Mouse (Mus musculus) cerebellum, adult 9-11 months (tissue): ENCODE results near the gene Creb3l4.

Experiments used
- DNase-seq: peaks from one replicate; pipeline ENCODE4 v3.0.0; 2022

The Creb3l4 gene

GRCm38 (mm10) chr3:90265034-90265931 is 22.0 kb upstream of the Creb3l4 start, which contains the start of gene Dennd4b:
Dennd4b (plus strand) TSS chr3:90265185.
- peak; percentile 93 for DNase-seq

GRCm38 (mm10) chr3:90264687-90265033 is 21.3 kb upstream of the Creb3l4 start:
- DNase-seq, result no peak

- DNase-seq, result peak; percentile 40
Measured at GRCm38 (mm10) chr3:90263121-90263771, 19.9 kb upstream of the Creb3l4 start.

DNA sequence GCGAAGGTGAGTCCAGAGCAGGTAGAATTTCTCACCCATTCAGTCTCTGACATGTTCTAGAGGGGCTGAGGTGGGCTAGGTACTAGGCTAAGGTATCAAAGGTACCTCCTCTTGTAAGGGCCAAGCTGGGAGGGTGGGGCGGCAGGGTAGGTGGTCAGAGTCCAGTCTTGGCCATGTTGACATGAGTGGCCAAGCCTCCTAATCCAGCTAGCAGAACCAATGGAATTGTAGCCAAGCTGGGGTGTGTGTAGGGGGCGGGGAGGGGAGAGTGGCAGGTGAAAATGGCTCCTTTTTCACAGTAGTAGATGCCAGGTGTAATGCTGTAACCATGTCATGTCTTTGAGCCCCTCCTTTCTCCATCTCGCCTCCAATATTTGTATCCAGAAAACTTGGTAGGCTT is 15.2 kb upstream of the Creb3l4 start:
- peak; percentile 44 for DNase-seq

GRCm38 (mm10) chr3:90256731-90257530 is 13.6 kb upstream of the Creb3l4 start:
- peak; percentile 96 for DNase-seq

DNA sequence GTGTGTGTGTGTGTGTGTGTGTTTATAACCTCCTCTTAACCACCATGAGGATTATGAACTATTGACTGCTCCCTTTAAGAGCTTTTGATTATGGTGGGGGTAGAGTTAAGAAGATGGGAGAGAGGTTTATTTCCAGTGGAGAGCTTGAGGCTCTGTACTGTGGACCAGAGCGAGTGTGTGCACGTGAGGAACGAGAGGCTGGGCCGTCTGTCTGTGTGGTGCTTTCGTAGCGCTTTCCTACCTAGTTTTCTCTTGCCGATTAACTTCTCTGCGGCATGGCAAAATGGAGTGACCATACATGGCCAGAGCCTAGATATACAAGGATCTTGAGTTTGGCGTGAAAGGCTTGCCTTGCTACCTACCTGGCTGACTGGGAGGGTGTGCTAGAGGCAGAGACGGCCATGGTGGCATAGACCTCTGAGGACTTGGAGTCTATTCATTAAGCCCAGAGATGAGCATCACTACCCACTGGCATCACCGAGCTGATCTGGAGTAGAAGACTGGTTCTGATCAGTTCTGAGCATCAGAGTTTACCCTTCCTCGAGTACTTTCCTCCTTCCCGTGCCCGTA is 12.6 kb upstream of the Creb3l4 start:
- DNase-seq, result peak; percentile 47

DNA sequence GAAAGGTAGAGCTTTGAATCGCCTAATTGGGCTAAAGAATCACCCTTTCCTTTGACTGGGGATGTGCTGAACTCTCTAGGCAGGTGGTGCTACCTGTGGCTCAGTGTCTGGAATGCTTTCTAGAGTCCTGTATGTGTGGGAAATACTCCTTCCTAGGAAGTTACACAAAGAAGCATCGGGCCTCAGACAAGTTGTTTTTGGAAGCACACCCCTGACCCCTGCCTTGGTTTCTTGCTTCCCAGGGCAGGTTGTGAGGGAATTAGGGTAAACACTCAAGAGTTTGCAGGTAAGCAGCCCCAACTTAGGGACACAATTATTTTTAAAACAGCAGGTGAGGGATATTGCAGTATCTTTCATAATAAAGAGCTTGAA is 11.9 kb upstream of the Creb3l4 start:
- peak; percentile 50 for DNase-seq

GRCm38 (mm10) chr3:90254419-90255193 is 11.3 kb upstream of the Creb3l4 start:
- no peak for DNase-seq

GRCm38 (mm10) chr3:90253653-90254418 is 10.5 kb upstream of the Creb3l4 start, which contains the start of gene Crtc2:
Crtc2 (plus strand) TSS chr3:90254163.
- DNase-seq, result peak; percentile 99

DNA sequence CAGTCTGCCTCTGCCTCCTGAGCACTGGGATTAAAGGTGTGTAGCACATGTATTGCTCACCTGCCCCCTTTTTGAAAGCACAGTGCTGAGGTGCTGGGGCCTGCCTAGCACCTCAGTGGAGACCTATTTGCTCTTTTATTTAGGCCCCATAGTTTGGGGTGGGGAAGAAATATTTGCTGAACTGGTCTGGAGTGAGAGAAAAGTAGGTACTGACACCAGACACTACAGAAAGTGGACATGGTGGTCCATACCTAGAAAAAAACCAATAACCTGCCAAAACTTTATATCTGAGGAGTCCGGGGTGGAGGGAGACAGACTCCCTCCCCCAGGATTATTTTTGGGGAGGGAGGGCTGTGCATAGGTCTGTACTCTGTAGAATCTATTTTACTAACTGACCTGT is 9.9 kb upstream of the Creb3l4 start:
- DNase-seq, result peak; percentile 57

- DNase-seq, result peak; percentile 67
Measured at GRCm38 (mm10) chr3:90252659-90253058, 9.3 kb upstream of the Creb3l4 start.

- DNase-seq, result peak; percentile 38
Measured at GRCm38 (mm10) chr3:90251731-90252226, 8.5 kb upstream of the Creb3l4 start.

DNA sequence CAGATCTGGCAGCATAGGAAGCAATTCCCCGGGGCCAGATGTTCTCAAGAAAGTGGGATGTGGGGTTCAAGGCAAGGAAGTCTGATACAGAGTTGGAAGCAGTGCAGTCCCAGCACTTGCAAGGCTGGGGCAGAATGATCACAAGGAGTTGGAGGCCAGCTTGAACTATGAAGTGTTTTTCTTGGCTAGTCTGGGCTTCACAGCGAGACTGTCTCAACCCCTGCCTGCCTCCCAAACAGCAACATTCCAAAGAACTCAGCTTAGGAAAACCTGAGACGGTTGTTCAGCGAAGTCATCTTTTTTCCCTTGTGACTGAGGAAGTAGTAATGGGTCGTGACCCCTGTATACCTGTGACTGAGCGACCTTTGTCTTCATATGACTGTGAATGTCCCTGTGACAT is 7.5 kb upstream of the Creb3l4 start:
- peak; percentile 29 for DNase-seq

DNA sequence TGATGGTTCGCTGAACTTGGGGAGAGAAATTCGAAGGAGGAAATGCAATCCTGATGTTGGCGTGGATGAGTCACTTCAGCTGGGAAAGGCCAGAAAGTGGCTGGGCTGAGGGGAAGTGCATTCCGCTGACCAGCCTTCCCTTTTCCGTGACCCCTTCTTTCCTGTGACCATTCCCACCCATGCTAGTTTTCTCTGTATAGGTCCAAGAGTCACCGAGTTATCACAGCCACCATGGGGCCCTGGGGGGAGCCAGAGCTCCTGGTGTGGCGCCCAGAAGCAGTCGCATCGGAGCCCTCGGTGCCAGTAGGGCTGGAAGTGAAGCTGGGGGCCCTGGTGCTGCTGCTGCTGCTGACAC is 5.4 kb upstream of the Creb3l4 start:
- DNase-seq, result peak; percentile 62

DNA sequence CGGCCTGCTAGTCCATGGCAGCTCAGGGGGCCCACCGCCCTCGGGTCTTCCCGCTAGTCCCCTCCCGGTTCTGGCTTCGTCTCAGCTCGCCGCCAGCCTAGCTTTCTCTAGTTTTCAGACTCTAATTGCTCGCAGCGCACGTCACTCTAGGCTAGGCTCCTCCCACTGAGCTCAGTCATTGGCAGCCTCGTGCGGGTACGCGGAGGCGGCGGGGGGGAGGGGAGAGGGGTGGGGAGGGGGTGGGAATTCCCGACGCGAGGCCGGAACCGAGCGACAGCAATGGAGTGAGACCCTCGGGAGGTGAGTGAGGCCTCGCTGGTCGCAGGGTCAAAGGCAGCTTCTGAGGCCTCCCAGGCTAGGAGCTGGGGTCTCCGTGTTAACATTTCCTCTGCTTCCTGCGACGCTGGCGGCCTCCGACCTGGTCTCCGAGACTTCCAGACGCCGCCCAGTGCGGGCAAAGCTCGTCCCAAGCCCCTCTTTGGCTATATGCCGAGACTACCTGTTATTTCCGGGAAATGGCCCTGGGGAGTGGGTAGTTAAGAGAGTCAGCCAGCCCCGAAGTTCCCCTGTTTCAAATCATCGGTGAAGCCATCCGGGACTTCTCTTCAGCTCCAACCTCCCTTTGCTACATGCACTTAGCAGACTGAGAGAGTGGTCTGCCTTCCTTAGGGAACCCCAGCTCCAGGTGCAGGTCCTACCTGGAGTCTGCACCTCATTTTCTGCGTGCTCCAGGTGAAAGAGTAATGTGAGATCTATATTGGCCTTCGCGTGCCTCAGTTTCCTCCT is 4.8 kb upstream of the Creb3l4 start, which contains the start of gene Slc39a1:
Gene Slc39a1, plus strand, starts transcription at position 213 of the 786 bp plus-strand sequence.
- DNase-seq, result peak; percentile 93

DNA sequence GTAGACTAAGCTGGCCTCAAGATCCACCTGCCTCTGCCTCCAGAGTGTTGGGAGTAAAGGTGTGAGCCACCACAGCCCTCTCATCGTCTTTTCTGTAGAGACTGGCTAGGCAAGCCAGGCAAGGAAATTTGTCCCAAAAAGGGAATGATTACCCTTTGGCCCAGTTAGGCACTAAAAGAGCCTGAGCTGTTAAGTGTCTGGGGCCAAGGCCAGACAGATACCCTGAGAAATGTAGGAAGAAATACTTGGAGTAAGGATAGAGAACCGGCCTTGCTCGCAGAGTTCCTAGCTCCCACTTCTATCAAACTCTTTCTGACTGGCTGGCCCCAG is 4.3 kb upstream of the Creb3l4 start:
- DNase-seq, result no peak

DNA sequence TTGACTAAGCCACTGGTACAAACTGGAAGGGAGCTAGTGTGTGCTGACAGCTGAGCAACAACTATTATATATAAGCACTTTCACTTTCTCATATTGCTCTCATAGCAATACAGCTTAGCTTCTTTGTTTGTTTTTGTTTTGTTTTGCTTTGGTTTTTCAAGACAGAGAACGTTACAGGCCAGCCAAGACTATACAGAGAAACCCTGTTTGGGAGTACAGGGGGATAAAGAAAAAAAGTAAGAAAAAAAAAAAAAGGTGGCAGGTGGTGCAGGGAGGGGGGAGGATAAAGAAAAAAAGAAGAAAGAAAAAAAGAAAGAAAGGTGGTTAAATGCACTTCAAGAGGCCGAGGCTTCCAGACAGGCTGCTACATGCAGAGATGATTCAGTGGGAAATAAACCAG is 2.1 kb upstream of the Creb3l4 start:
- DNase-seq, result no peak

DNA sequence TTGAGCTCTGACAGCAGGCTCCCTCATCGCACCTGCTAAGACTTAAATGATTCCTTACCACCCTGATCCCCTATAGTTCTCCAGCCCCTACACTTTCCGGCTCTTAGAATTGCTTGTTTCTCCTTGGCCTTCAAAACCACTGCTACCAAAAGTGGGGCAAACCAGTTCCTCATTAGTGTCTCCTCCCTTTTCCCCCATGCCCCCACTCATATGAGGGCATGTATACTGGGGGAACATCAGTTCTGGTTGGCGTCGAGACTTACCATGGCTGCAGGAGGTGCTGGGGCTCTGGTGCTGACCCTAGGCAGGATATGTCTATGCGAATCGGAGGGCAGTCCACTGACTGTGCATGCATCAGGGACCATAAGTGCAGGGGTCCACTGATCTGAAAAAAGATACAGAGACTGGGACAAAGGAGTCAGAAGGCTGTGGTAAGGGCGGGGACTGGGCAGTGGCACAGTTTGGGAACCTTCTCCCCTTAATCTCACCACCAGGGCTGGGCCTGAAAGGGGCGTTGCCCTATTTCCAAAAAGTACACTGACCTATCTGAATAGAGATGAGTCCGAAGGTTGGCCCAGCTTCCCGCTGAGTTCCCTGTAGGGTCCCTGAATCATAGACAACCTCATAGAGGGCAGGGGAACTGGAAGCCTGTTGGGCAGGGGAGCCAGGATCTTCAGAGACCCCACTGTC is 1.5 kb downstream of the Creb3l4 start:
- DNase-seq, result no peak

- no peak for DNase-seq
Measured at GRCm38 (mm10) chr3:90241251-90241650, 2.1 kb downstream of the Creb3l4 start.
